In the genomic region with DNA sequence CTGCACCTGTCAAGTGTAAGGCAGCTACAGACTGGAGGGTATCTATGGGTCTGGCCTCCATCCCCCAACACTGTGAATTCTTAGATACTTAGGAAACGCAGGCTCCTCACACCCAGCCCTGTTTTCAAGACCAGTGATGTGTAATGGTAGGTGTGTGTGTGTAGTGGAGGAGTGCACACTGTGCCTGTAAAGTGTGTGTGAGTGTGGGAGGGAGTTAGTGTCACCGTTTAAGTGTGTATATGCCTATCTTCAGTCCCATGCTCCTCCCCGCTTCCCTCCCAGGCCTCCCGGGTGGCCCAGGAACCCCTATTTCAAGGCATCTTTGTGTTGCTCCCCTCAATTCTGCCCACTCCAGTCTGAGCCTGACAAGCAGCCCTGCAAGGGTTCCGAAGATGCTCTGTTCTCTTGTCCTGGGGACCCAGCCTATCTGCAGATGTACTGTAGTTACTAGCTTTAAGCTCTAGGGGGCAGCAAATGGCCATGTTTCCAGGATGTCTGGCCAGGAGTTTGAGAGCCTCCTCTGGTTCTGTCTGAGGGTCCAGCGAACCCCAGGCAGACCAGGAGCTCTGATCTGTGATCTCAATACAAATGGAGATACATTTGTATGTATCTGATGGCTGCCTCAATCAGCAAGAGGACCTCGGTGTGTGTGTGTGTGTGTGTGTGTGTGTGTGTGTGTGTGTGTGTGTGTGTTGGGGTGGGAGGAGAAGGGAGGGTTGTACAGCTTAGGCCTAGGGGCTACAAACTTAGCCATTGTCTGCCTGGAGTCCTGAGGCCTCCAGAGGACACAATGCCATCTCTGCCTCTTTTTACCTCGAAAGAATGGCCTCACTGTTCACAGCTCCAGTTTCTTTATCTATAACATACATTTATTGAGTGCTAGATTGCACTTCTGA, we compare ENCODE assay signal across 8 mouse cellular contexts.
DNase-seq lines count a peak whose midpoint lies in the region; ATAC-seq and TF ChIP-seq lines count a peak whose summit lies in the region.

No protein-coding gene starts in this region.

- H3K36me3 ChIP-seq in G1E (replicated peaks) = no peaks in the 10 kb centered on the region
- H3K36me3 ChIP-seq in midbrain, embryonic 12.5 days = peaks cover 7% of the 10 kb centered on the region; the same call in 1 of the 2 replicates
- H3K36me3 ChIP-seq in splenic B cell, adult 2 months (ENCODE audit: control insufficient read depth, insufficient read depth, low read length, poor library complexity, severe bottlenecking) = no peaks in the 10 kb centered on the region

- ATAC-seq in G1E (ENCODE audit: extremely low read depth, insufficient number of reproducible peaks, low FRiP score, poor library complexity, severe bottlenecking) = no peak
- peak; percentile 66 to 67 for ATAC-seq in hematopoietic stem cell, adult 5-6 weeks (replicated peaks in 1 of 2; ENCODE audit: insufficient read depth in 1 of 2, low FRiP score in 2 of 2, low TSS enrichment in 1 of 2, low read depth in 1 of 2, poor library complexity in 2 of 2, severe bottlenecking in 2 of 2)
- ATAC-seq in midbrain, embryonic 12.5 days (ENCODE audit: low FRiP score, low read depth) = peak; percentile 65

- TF ChIP-seq CTCF in G1E (IDR thresholded peaks at IDR 0.05; ENCODE audit: low read depth, low read length) = peak; percentile 28; the same call in 1 of the 2 replicates

- H3K4me1 ChIP-seq in G1E (ENCODE audit: insufficient read depth, low read depth, low read length) = no peaks in the 10 kb centered on the region
- H3K4me1 ChIP-seq in midbrain, embryonic 12.5 days = no peaks in the 10 kb centered on the region

- peak; percentile 5 for DNase-seq in cerebellum, adult 8-10 months
- DNase-seq in cerebellum, adult 11-12 months = no peak
- peak; percentile 41 for DNase-seq in G1E (ENCODE audit: low spot score)
- DNase-seq in embryo, embryonic 10.5 days (ENCODE audit: low spot score) = peak; percentile 88
- DNase-seq in left cerebral cortex, adult 18-20 months (ENCODE audit: low spot score in 2 of 2) = peak; percentile 55
- DNase-seq in splenic B cell, adult 2 months (ENCODE audit: low read depth, low spot score) = peak; percentile 77

- H3K4me2 ChIP-seq in midbrain, embryonic 12.5 days (replicated peaks) = no peak overlapping the region

- H3K27me3 ChIP-seq in G1E (ENCODE audit: insufficient read depth, low read length) = peaks cover 4% of the 10 kb centered on the region; the same call in 1 of the 2 replicates
- no peaks in the 10 kb centered on the region for H3K27me3 ChIP-seq in midbrain, embryonic 12.5 days
- H3K27me3 ChIP-seq in splenic B cell, adult 2 months (ENCODE audit: control insufficient read depth, insufficient read depth, low read length, poor library complexity, severe bottlenecking) = no peaks in the 10 kb centered on the region

- H3K4me3 ChIP-seq in G1E (ENCODE audit: low read depth, low read length) = no peak overlapping the region
- no peak overlapping the region for H3K4me3 ChIP-seq in midbrain, embryonic 12.5 days

- no peaks in the 10 kb centered on the region for H3K9me3 ChIP-seq in G1E (replicated peaks)
- no peaks in the 10 kb centered on the region for H3K9me3 ChIP-seq in midbrain, embryonic 12.5 days

- H3K9ac ChIP-seq in midbrain, embryonic 12.5 days (replicated peaks) = no peak overlapping the region

- 43% methylated on average over 8 of the region's 8 CpGs for WGBS in midbrain, embryonic 12.5 days

- H3K27ac ChIP-seq in midbrain, embryonic 12.5 days (replicated peaks) = no peak overlapping the region
